Mouse (Mus musculus) ES-E14 (cell line): Measurements from ENCODE around the gene Chrne.

ENCODE experiments used
- HCFC1 ChIP-seq: IDR thresholded peaks from 2 replicates; pipeline ENCODE4 v1.6.1; 2012; ENCODE audit warnings: low read length, inconsistent platforms, borderline replicate concordance; ENCODE audit not compliant: insufficient read depth
- MAFK ChIP-seq: IDR thresholded peaks from 2 replicates; pipeline ENCODE4 v1.6.1; 2014; ENCODE audit warnings: mild to moderate bottlenecking, low read depth, low read length, inconsistent platforms; ENCODE audit not compliant: insufficient read depth

- TF ChIP-seq HCFC1 (no peak), MAFK (no peak)
These were observed 6.5 kb downstream of the Chrne start for GRCm38 (mm10) chr11:70612505-70612904.
